Mouse (Mus musculus): ENCODE results near the gene Zfp518b.
A peak's percentile ranks its signal among the peaks of the same experiment; 100 is the strongest.

Zfp518b gene

GRCm38 (mm10) chr5:38684164-38684911, at the start of gene Zfp518b:
Gene Zfp518b, minus strand, starts transcription at chr5:38684826.
- peak; percentile 82 for DNase-seq

- no peak for DNase-seq
Measured at GRCm38 (mm10) chr5:38708940-38709581, 24.4 kb upstream of the Zfp518b start.

- no peak for DNase-seq
Measured at GRCm38 (mm10) chr5:38707364-38708075, 22.9 kb upstream of the Zfp518b start.

GRCm38 (mm10) chr5:38702941-38703340, 18.3 kb upstream of the Zfp518b start:
- DNase-seq: no peak

- DNase-seq: no peak
Measured at GRCm38 (mm10) chr5:38702091-38702490, 17.5 kb upstream of the Zfp518b start.

GRCm38 (mm10) chr5:38698466-38698865, 13.8 kb upstream of the Zfp518b start:
- DNase-seq: no peak

GRCm38 (mm10) chr5:38698046-38698445, 13.4 kb upstream of the Zfp518b start:
- DNase-seq: no peak

- no peak for DNase-seq
Measured at GRCm38 (mm10) chr5:38696616-38697375, 12.2 kb upstream of the Zfp518b start.

GRCm38 (mm10) chr5:38692859-38693258, 8.2 kb upstream of the Zfp518b start:
- no peak for DNase-seq

GRCm38 (mm10) chr5:38689186-38689585, 4.6 kb upstream of the Zfp518b start:
- no peak for DNase-seq

GRCm38 (mm10) chr5:38687694-38688093, 3.1 kb upstream of the Zfp518b start:
- DNase-seq: no peak

- DNase-seq: no peak
Measured at GRCm38 (mm10) chr5:38658836-38659235, 25.8 kb downstream of the Zfp518b start.

- no peak for DNase-seq
Measured at GRCm38 (mm10) chr5:38656204-38656603, 28.4 kb downstream of the Zfp518b start.

- no peak for DNase-seq
Measured at GRCm38 (mm10) chr5:38655421-38655928, 29.2 kb downstream of the Zfp518b start.

- DNase-seq: no peak
Measured at GRCm38 (mm10) chr5:38654571-38654970, 30.1 kb downstream of the Zfp518b start.

GRCm38 (mm10) chr5:38653101-38653500, 31.5 kb downstream of the Zfp518b start:
- DNase-seq: no peak

- no peak for DNase-seq
Measured at GRCm38 (mm10) chr5:38651455-38651854, 33.2 kb downstream of the Zfp518b start.

GRCm38 (mm10) chr5:38641526-38641925, 43.1 kb downstream of the Zfp518b start:
- no peak for DNase-seq

GRCm38 (mm10) chr5:38636301-38636749, 48.3 kb downstream of the Zfp518b start:
- peak; percentile 89 for DNase-seq

- DNase-seq: peak; percentile 59
Measured at GRCm38 (mm10) chr5:38635696-38636095, 48.9 kb downstream of the Zfp518b start.

- DNase-seq: no peak
Measured at GRCm38 (mm10) chr5:38634321-38635164, 50.1 kb downstream of the Zfp518b start.

All from cerebellum, adult 9-11 months (tissue).